Comparison of ENCODE assay signal across 8 mouse cellular contexts in the genomic region with DNA sequence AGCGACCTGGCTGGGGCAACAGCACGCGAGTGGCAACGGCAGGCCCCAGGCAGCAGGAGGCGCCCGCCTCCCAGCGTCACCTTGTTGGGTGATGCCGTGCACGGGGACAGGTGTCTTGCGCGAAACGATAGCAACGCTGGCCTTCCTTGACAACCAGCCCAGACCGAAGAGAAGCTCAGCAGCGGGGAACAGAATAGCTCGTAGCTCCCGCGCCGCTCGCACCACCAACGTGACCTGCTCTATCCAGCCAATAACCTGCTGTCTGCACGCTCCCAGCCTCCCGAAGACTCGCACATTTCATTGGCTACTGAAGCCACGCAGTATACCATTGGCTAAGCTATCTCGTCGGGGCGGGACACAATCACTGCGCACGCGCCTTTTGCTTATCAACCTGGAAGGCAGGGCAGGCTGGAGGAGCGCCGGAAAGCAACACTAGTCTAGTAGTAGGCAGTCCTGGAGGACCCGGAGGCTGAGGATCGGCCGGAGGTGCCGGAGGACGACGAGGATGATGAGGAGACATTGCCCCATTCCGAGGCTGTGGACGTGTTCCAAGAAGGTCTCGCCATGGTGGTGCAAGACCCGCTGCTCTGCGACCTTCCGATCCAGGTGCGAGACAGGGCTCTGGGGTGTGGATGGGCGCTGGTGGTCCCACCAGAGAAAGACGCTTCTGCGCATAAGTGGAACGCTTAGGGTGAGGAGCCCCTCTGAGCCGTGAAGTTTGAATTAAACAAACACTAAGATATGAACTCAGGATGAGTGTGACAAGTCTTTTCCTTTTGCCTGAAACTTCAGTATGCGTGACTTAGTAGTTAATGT. TPM values are rescaled to one million over a fixed set of nuclear protein-coding genes. Genes with fewer than 3 reads are reported as not detected.
DNase-seq lines count a peak whose midpoint lies in the region; ATAC-seq lines count a peak whose summit lies in the region.

A gene (plus strand): TSS at position 358 of the 816 bp plus-strand sequence.

- peaks cover 16% of the 10 kb centered on the region for H3K4me1 ChIP-seq in hindbrain, embryonic 13.5 days (replicated peaks)

- peak within 1 kb of the TSS; percentile 88 for H3K4me2 ChIP-seq in hindbrain, embryonic 13.5 days

- peak within 1 kb of the TSS; percentile 85 for H3K9ac ChIP-seq in hindbrain, embryonic 13.5 days

- H3K27me3 ChIP-seq in hindbrain, embryonic 13.5 days = peaks cover 5% of the 10 kb centered on the region; the same call in 1 of the 2 replicates

- no peaks in the 10 kb centered on the region for H3K9me3 ChIP-seq in hindbrain, embryonic 13.5 days

- peak within 1 kb of the TSS; percentile 66 for H3K4me3 ChIP-seq in hindbrain, embryonic 13.5 days

- H3K27ac ChIP-seq in hindbrain, embryonic 13.5 days = 0 out of 2 replicates have a peak within 1 kb of the TSS, but pooled peaks have one; percentile 48

- ATAC-seq in hindbrain, embryonic 13.5 days (ENCODE audit: low FRiP score) = peak; percentile 100

- H3K36me3 ChIP-seq in hindbrain, embryonic 13.5 days = peaks cover 27% of the 10 kb centered on the region

- DNase-seq in NIH3T3 (ENCODE audit: low read depth) = peak; percentile 98
- peak; percentile 96 to 97 for DNase-seq in cerebellum, postnatal 10 days
- peak; percentile 94 to 95 for DNase-seq in frontal cortex, postnatal 14 days (ENCODE audit: low spot score in 2 of 2)
- DNase-seq in layer of hippocampus, postnatal 25 days (ENCODE audit: extremely low spot score in 1 of 2, low spot score in 1 of 2) = peak; percentile 78 to 90
- DNase-seq in lung, postnatal 25 days (ENCODE audit: low spot score) = peak; percentile 98
- peak; percentile 99 for DNase-seq in retina, embryonic 14.5 days (ENCODE audit: low spot score)
- peak; percentile 96 for DNase-seq in thymus, postnatal 4 days

- under 1% methylated on average over 52 of the region's 52 CpGs for WGBS in hindbrain, embryonic 13.5 days

RNA-seq across cellular contexts. Expression of the gene that starts here (rescaled TPM):
- 43.7 and 46.9 TPM in 2 replicates for polyA plus RNA-seq in hindbrain, embryonic 13.5 days (2015; fragmentation: Nextera tagmentation; extraction: Ambion mirVana)
- total RNA-seq in layer of hippocampus, postnatal 25 days (2021) = 10 to 100 TPM; 21.2 to 26.9 TPM

Comparison
In these comparisons a context has a peak if more than half of its experiments do, and no peak if none do; other contexts are left out.
1. Peak in every context shown above with its lines: DNase-seq, ATAC-seq, H3K4me3 ChIP-seq and H3K27ac ChIP-seq.